Mouse (Mus musculus) adrenal gland, postnatal 4 days (tissue): Measurements from ENCODE around the gene Gsta2. TPM values are rescaled to one million over a fixed set of nuclear protein-coding genes. Genes with fewer than 3 reads are reported as not detected.

Source experiments
- DNase-seq, 2 experiments: peaks; one replicate each; pipeline ENCODE4 v3.0.0; 2021 to 2022; ENCODE audit warnings: low spot score in 2 of 2, mixed read lengths in 2 of 2
- long read RNA-seq, 2 experiments: library from polyadenylated mRNA; stranded (forward); transcript quantifications; one replicate each; pipeline ENCODE4 v2.0.0; 2021
- total RNA-seq, 2 experiments: library from RNA; stranded (reverse); gene quantifications; 2 replicates each; pipeline ENCODE4 v1.2.3; 2021

The Gsta2 gene
- total RNA-seq, result 10 to 100 TPM in 1 of 2 experiments, 1 to 10 TPM in 1; 3.0 to 18.7 TPM
- long read RNA-seq, experiment 1, partial matches to known transcripts, result 0 of 4 reads
- long read RNA-seq, experiment 1, other reads (novel, unspliced or antisense), result 0 of 4 reads
- long read RNA-seq, experiment 2, partial matches to known transcripts, result 0 of 6 reads
- long read RNA-seq, experiment 2, other reads (novel, unspliced or antisense), result 3 of 6 reads

DNA sequence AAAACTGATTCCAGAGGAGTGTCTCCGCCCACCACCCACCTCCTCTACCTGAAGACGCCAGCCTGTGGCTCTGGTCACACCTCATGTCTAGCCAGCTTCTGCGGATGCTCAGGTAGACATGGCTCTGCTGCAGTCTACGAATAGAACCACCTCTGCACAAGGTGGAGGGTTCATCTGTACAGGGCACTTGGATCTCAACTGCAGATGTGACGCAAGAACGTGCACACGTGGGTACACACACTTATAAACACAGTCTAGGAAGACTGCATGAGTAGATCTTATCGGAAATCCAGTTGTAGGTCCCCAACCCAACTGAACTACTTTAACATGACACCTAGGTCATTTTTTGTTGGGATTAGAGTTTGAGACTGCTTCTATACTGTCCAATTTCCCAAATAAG lies at the start of gene Gsta2:
TSS of gene Gsta2 (minus strand) at position 178 of the 400 bp plus-strand sequence.
- DNase-seq, result no peak

- DNase-seq, result no peak
These were observed 46.0 kb upstream of the Gsta2 start for GRCm38 (mm10) chr9:78401596-78401995.

DNA sequence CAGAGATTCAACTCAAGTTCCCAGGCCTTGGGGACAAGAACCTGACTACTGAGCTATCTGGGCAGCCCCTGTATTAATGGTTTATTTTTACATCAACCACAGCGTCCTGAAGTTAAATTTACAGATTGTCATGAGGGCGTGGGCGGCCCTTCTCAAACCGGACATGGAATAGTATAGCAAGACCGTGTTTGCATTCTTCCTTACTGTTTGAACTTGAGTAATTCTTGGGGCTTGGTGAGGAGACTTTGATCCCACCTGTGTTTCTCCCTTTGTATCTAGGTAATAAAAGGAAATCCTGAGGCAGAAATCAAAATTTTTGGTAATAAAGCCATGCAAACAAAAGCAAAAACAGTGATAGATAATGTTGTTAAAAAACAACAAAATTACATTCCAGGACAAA lies 45.0 kb upstream of the Gsta2 start:
- DNase-seq, result no peak

DNA sequence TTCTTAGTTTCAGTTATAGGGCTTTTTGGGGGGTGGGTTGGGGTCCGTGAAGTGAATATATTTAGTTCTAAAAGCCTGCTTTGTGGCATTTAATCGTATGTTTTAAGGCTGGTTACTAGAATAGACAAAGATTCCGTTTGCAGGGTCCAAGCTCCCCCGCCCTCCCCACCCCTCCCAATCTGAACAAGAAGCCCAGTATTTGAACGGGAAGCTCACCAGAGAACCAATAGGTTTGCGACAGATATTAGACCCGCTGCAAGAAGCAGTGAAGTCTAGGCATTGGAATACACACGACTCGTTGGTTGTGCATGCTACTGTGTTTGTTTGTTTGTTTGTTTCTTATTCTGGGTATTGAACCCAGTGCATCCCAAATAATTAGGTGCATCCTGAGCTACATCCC lies 40.9 kb upstream of the Gsta2 start:
- DNase-seq, result no peak

DNA sequence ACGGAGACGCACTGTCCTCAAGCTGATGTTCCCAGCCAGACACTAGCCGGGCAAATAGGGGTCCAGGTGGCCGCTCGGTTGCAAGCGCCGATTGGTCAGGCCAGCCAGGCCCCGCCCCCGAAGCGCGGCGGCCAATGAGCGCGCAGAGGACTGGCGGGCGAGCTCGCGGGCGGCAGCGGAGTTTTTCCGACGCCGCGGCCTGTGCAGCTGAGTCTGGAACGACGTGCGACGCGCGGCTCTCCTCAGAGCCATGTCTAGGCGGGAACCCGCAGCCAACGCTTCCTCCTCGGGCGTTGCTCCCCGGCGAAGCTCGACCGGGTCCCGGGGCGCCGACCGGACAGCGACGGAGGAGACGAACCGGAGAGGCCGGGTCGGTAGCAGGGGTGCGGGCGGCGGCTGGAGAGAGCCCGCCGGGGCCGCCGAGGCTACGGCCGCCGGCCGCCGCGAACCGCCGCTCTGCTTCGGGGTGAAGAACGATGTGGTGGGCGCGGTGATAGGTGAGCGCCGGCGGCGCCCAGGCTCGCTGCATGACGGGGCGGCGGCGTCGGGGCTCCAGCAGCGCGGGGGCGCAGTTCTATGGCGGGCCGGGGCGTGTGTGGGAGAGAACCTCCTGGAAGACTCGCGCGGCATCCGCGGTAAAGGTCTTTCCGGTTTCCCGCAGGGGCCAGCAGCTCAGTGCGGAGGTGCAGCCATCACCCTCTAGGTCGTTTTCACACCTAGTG lies 40.2 kb upstream of the Gsta2 start, which contains the start of gene Ddx43:
TSS of gene Ddx43 (plus strand) at position 148 of the 722 bp plus-strand sequence.
- DNase-seq, result no peak

- no peak for DNase-seq
These were observed 39.6 kb upstream of the Gsta2 start for GRCm38 (mm10) chr9:78395244-78395629.

DNA sequence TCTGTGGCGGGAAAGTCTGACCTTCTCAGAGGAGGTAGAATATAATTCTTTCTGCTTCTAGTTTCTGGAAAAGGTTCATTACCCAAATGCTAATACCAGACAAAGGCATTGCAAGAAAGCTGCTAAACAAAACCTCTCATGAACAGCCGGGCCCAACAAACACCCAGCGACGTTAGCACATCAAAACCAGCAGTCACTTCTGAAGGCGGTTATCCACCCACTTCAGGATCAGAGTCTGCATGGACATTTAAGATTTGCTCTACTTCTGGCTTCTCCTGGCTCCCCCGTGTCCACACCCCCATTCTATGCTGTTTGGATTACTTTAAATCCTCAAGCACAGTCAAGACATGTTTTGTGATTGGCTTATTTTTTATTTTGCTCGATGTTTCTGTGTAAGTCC lies 39.0 kb upstream of the Gsta2 start:
- DNase-seq, result no peak

- DNase-seq, result no peak
These were observed 38.2 kb upstream of the Gsta2 start for GRCm38 (mm10) chr9:78393741-78394140.

DNA sequence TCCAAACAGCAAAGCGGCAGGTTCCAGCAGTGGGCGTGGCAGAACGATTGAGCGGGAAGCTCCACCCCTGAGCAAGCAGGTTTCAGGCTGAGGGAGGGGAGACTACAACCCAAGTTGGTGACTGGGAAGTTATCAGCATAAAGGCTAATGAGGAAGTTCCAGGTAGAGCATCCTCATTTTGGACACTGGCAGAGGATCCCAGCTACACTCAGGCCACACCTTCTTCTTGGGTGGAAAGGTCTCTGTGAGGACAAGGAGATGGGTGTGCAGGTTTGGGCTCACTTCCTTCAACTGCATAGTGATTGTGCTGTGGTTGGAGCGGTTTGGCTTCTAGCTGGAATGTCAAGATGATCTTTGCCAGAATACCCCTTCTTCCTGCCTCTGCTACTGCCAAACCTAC lies 34.4 kb upstream of the Gsta2 start:
- DNase-seq, result no peak

DNA sequence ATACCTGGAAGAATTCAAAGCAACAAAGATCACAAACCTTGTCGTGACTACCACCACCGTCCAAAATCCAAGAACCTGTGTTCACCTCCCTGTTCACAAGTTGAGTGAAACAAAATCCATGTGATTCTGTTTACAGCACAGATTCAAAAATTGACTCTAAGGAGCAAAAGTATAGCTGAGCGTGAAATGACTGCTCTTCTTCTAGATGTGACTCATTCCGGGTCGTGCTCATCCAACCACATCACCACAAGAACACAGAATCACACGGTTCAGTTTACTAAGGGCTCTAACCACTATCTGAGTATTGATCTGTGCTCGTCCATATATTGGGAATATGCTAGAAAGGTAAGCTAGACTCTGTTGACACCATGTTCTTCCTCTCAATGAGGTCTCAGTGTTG lies 31.4 kb upstream of the Gsta2 start:
- no peak for DNase-seq

GRCm38 (mm10) chr9:78385893-78386292 lies 30.3 kb upstream of the Gsta2 start:
- DNase-seq, result no peak

DNA sequence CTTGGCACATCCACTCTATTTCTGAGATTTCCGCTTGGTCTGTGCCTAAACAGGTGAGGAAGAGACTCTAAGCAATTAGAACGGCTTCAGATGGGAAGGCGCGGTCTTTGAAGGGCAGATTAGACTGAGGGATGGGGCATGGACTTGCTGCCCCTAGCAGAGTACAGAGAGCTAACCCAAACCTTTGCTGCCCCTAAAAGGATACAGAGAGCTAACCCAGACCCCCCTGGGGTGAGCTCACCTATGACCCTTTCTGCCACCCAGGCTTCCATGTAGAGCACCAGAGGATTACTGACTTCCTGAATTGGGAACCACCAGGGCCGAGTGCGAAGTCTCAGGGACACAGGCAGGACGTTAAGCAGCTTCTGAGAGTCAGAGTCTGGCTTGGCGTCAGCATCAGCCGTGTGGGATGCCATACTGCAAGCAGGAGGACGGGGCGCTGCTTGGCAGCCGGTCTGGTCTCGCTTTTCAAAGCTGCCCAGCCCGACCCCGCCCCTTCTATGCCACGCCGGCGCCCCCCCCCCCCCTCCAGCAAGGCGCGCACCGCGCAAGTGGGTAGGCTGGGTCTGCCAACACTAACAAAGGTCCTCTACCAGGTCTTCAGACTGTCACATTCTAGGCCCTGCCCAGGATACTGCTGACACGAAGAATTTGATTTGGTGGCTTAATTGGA lies 22.7 kb upstream of the Gsta2 start, which contains the start of gene Ooep:
TSS of gene Ooep (minus strand) at position 613 of the 673 bp plus-strand sequence.
- no peak for DNase-seq

GRCm38 (mm10) chr9:78377546-78377945 lies 22.0 kb upstream of the Gsta2 start:
- DNase-seq, result no peak

- DNase-seq, result no peak
These were observed 19.9 kb upstream of the Gsta2 start for GRCm38 (mm10) chr9:78375486-78375885.

- no peak for DNase-seq
These were observed 19.3 kb upstream of the Gsta2 start for GRCm38 (mm10) chr9:78374885-78375389.

GRCm38 (mm10) chr9:78374397-78374796 lies 18.8 kb upstream of the Gsta2 start:
- no peak for DNase-seq

DNA sequence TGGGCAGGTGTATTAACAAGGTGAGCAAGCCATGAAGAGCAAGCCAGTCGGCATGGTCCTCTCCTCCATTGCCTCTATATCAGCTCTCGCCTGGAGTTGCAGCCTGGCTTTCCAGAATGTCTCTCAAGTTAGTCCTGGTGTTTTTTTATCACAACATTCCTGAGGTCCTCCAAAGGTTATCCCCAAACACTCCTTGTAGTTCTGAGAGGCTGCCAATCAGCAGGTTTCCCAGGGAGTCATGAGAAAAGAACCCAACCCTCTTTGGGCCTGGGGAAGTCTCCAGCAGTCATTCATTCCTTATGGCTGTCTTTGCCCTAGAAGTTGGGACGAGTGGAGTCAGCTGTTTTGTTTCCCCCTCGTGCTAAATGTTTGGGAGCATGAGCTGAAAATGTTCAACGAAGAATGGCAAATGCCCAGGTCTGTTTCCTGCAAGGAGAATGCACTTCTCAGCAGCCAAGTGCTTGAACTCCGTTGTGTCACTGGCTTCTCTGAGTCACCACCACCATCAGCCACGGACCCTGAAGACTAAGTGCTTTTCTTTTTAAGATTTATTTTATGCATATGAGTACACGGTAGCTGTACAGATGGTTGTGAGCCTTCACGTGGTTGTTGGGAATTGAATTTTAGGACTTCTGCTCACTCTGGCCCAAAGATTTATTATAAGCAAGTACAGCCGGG lies 17.4 kb upstream of the Gsta2 start:
- no peak for DNase-seq

DNA sequence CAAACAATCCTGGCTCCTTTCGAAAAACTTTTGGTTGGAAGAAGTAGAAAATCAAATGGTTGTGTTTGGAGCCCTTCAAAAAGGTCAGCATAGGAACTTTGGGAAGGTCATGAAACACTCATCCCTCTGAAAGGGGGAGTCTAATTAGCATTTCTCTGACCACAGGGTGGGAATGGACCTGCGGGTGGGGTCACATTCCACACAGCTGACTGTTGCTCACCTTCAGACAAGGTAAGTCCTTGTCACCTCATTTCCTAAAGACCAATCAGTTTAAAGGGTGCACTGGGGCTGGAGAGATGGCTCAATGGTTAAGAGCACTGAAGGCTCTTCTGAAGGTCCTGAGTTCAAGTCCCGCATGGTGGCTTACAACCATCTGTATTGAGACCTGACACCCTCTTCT lies 15.9 kb upstream of the Gsta2 start:
- no peak for DNase-seq

GRCm38 (mm10) chr9:78369786-78370185 lies 14.2 kb upstream of the Gsta2 start:
- DNase-seq, result no peak

DNA sequence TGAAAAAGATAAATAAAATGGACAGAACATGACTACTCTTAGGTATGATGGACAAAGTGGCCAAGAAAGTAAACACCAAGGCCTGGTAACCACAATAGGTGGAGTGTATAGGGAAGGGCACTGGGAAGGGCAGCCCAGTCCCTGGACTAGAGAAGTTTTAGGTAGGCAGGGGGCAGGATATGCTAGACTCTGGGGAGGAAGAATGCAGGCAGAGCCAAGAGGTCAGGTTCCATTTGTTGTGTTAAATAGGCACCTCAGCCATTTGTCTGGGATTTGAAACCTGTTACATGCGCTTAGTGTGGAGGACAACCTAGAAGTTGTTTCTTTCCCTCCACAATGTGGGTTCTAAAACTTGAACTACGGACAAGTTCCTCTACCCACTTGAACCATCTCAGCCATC lies 13.8 kb upstream of the Gsta2 start:
- DNase-seq, result no peak

DNA sequence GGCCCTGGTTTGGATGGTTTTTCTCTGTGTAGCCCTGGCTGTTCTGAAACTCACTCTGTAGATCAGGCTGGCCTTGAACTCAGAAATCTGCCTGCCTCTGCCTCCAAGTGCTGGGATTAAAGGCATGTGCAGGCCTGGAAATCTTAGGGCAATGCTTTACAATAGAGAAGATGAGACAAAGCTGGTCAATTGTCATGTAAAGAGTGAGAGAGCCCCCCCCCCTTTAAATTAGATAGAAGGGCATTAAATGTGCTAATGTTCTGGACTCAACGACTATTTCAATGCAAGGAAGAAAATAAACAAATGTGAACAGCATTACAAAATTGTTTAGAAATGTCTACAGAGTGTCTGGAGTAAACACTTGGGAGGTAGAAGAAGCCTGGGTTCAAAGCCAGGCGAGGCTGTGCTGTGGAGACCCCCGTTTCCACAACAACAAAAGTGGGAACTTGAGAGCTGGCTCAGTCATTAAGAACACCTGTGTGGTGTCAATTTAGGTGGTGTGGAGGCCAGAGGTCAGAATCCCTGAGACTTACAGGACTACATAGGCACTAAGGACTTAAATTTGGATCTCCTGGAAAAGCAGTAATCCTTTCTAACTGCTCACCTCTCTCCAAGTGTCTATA lies 13.2 kb upstream of the Gsta2 start:
- no peak for DNase-seq
